Mouse (Mus musculus) midbrain, embryonic 14.5 days (tissue): Measurements from ENCODE around the gene Cbll1. TPM values are rescaled to one million over a fixed set of nuclear protein-coding genes. Genes with fewer than 3 reads are reported as not detected.
"Not testable (repeated sequence)": the region's sequence is repeated elsewhere in the genome, so short reads cannot be mapped to it uniquely, and the experiment has no call there.

Experiments
- ATAC-seq: fragments of 200-750 bp; cut with Nextera tagmentation; 2 replicates; pipeline ENCODE4 v1.8.0; 2017; ENCODE audit warnings: moderate number of reproducible peaks, moderate library complexity; ENCODE audit not compliant: low FRiP score, low TSS enrichment
- DNase-seq: peaks from one replicate; pipeline ENCODE4 v3.0.0-alpha.2; 2015
- H3K27ac ChIP-seq: fragments of 300-500 bp; sonication (generic); replicated peaks from 2 replicates; pipeline ENCODE4 v1.5.1; 2014; ENCODE audit warnings: mild to moderate bottlenecking, low read depth, low read length, moderate library complexity
- H3K27me3 ChIP-seq: fragments of 300-500 bp; sonication (generic); 2 replicates; pipeline ENCODE4 v1.6.1; 2014; ENCODE audit warnings: low read length, control low read depth, mixed read lengths; ENCODE audit not compliant: control insufficient read depth, insufficient read depth
- H3K36me3 ChIP-seq: fragments of 300-500 bp; sonication (generic); 2 replicates; pipeline ENCODE4 v1.6.1; 2014; ENCODE audit warnings: low read length, control low read depth; ENCODE audit not compliant: control insufficient read depth, insufficient read depth
- H3K4me1 ChIP-seq: fragments of 300-500 bp; sonication (generic); 2 replicates; pipeline ENCODE4 v1.6.1; 2014; ENCODE audit warnings: mild to moderate bottlenecking, antibody characterized with exemption, low read length, control low read depth; ENCODE audit not compliant: control insufficient read depth, insufficient read depth
- H3K4me2 ChIP-seq: fragments of 300-500 bp; sonication (generic); 2 replicates; pipeline ENCODE4 v1.6.1; 2014; ENCODE audit warnings: mild to moderate bottlenecking, low read length, moderate library complexity
- H3K4me3 ChIP-seq: fragments of 300-500 bp; sonication (generic); replicated peaks from 2 replicates; pipeline ENCODE4 v1.5.1; 2014; ENCODE audit warnings: low read depth, low read length
- H3K9ac ChIP-seq: fragments of 300-500 bp; sonication (generic); replicated peaks from 2 replicates; pipeline ENCODE4 v1.6.1; 2014; ENCODE audit warnings: mild to moderate bottlenecking, low read length, moderate library complexity
- H3K9me3 ChIP-seq: fragments of 300-500 bp; sonication (generic); 2 replicates; pipeline ENCODE4 v1.6.1; 2016; ENCODE audit warnings: low read length, control low read depth, mixed read lengths; ENCODE audit not compliant: control insufficient read depth
- WGBS: fragments of 180-500 bp; shearing (Covaris S2); extraction: QIAGEN DNeasy Blood & Tissue Kit; methylation state at CpG from one replicate; pipeline ENCODE4 v1.1.7; 2014; 5-methylcytosine and 5-hydroxymethylcytosine counted together
- polyA plus RNA-seq: library from polyadenylated mRNA; unstranded; fragments of >200 nt; fragmentation: Nextera tagmentation; extraction: Ambion mirVana; gene quantifications from 2 replicates; pipeline ENCODE4 v1.2.1, GENCODE M21; 2014

The Cbll1 gene
- polyA plus RNA-seq, 1 experiment from 2014 or later: 22.9 TPM

DNA sequence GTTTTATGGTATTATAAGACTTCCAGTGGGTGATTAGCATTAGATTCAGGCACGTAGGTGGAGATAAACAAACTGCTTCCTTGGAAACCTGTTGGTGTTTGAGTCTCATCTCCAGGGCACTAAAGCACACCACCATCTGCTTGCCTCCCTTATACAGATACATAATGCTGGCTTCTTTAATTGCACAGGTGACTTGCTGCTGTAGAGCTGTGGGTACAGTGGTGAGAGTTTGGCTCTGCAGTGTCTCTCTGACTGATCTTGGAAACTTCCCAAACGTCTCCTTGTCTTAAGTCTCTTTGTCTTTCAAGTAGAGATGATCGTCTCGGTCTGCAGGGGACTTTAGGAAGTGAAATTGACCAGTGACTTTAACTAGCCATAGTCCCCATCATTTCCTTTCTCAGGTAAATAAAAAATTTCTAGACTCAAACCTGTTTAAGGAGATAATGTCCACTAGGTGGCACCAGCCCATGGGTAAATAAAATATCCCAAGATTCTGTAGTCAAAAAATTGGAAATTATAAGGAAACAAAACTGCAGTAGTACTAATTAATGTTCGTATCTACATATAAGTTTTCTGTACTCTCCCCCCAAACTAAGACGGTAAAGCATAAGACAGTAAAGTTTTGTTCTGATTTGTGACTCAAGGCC, 8.4 kb upstream of the Cbll1 start:
- Histone ChIP-seq H3K27me3 (no peaks in the 10 kb centered on the region), H3K4me2 (no peak overlapping the region), H3K4me1 (no peaks in the 10 kb centered on the region), H3K9ac (no peak overlapping the region), H3K27ac (no peak overlapping the region), H3K4me3 (no peak overlapping the region), H3K36me3 (no peaks in the 10 kb centered on the region), H3K9me3 (no peaks in the 10 kb centered on the region)
- WGBS: 45% methylated on average over 6 of the region's 6 CpGs
- peak; percentile 87 for DNase-seq
- ATAC-seq: no peak

GRCm38 (mm10) chr12:31503211-31503610, 3.8 kb upstream of the Cbll1 start:
- Histone ChIP-seq H3K36me3 (no peaks in the 10 kb centered on the region), H3K4me3 (no peak overlapping the region), H3K9ac (no peak overlapping the region), H3K9me3 (no peaks in the 10 kb centered on the region), H3K27me3 (no peaks in the 10 kb centered on the region), H3K27ac (no peak overlapping the region), H3K4me1 (peaks cover 10% of the 10 kb centered on the region), H3K4me2 (no peak overlapping the region)
- DNase-seq: no peak
- ATAC-seq: no peak

DNA sequence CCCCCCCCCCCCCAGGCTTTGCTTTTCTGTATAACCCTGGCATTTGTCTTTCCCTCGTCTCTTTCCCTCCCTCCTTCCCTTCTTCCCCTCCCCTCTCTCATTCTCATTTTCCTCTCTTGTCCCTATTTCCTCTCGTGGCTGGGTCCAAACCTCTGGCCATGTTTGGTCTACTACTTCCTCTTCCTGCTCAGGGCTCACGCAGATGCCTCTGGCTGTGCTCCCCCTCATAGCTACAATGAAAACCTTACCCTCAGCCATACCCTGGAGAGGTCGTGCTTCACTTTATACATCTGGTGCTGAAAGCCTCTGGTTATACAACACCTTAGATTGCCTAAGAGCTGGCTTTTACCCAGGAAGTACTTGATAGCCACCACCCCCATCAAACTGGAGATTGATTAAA, 1.9 kb upstream of the Cbll1 start:
- H3K4me1 ChIP-seq: peaks cover 15% of the 10 kb centered on the region

DNA sequence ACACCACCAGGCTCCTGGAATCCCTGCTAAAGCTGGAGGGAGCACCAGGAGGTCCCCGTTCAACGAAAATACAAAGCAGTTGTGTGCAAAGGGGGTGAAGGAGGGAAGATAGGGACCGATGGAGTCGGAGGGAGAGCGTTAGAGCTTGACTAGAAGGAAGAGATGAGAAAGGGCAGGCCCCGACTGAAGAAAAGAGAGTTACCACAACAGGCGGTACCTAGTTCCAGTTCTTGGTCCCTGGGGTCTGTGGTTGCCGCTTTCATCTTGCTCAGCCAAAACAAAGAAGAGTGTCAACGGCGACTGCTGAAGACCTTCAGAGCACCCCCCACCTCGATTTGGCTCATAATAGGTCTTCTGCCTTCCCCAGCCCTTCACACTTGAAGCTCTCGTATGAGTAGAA, 780 bp upstream of the Cbll1 start:
- under 1% methylated on average over 12 of the region's 12 CpGs for WGBS
- H3K27me3 ChIP-seq: no peaks in the 10 kb centered on the region
- ATAC-seq (peak; percentile 0; the same call in 1 of the 2 replicates), DNase-seq (peak; percentile 71)
- H3K4me3 ChIP-seq: peak overlapping the region; percentile 94
- peaks cover 15% of the 10 kb centered on the region for H3K4me1 ChIP-seq
- peak overlapping the region; percentile 96 for H3K27ac ChIP-seq
- H3K9ac ChIP-seq: peak overlapping the region; percentile 83
- H3K9me3 ChIP-seq: no peaks in the 10 kb centered on the region
- peak overlapping the region; percentile 82 for H3K4me2 ChIP-seq
- H3K36me3 ChIP-seq: no peaks in the 10 kb centered on the region

More for the DNA sequence above, 1.9 kb upstream of the Cbll1 start:
- Histone ChIP-seq H3K27ac (no peak overlapping the region), H3K4me2 (no peak overlapping the region), H3K9ac (no peak overlapping the region), H3K9me3 (no peaks in the 10 kb centered on the region), H3K27me3 (no peaks in the 10 kb centered on the region), H3K36me3 (no peaks in the 10 kb centered on the region), H3K4me3 (no peak overlapping the region)
- DNase-seq: no peak
- WGBS: 79% methylated on average over 4 of the region's 4 CpGs
- no peak for ATAC-seq

DNA sequence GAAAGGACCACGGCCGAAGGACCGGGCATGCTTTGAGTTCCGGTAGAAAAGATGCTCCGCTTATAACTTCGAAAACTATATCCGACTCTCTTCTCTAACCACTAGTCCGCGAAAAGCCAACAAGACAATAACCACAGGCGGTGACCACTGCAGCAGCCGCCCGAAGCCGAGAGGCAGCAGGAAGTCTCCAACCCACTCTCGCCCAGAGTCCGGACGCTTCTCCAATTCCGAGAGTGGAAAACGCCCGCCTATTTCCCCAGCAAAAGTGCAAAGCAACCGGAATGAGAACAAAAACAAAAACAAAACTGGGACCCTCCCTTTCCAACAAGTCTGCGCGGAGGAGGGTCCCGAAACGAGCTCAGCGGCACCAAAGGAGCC, 491 bp downstream of the Cbll1 start:
- H3K36me3 ChIP-seq: peaks cover 7% of the 10 kb centered on the region
- H3K4me2 ChIP-seq: peak overlapping the region; percentile 82
- DNase-seq (no peak), ATAC-seq (peak; percentile 22; the same call in 1 of the 2 replicates)
- WGBS: 1% methylated on average over 25 of the region's 25 CpGs
- H3K4me1 ChIP-seq: peaks cover 15% of the 10 kb centered on the region
- no peaks in the 10 kb centered on the region for H3K9me3 ChIP-seq
- H3K4me3 ChIP-seq: peak overlapping the region; percentile 94
- H3K27ac ChIP-seq: peak overlapping the region; percentile 96
- no peaks in the 10 kb centered on the region for H3K27me3 ChIP-seq
- H3K9ac ChIP-seq: peak overlapping the region; percentile 83

GRCm38 (mm10) chr12:31486431-31486830, 13.0 kb downstream of the Cbll1 start:
- DNase-seq (peak; percentile 7), ATAC-seq (no peak)
- Histone ChIP-seq H3K9me3 (no peaks in the 10 kb centered on the region), H3K4me2 (no peak overlapping the region), H3K9ac (no peak overlapping the region), H3K36me3 (peaks cover 46% of the 10 kb centered on the region), H3K27ac (no peak overlapping the region), H3K4me3 (no peak overlapping the region), H3K4me1 (no peaks in the 10 kb centered on the region), H3K27me3 (no peaks in the 10 kb centered on the region)
- 88% methylated on average over 6 of the region's 6 CpGs for WGBS

DNA sequence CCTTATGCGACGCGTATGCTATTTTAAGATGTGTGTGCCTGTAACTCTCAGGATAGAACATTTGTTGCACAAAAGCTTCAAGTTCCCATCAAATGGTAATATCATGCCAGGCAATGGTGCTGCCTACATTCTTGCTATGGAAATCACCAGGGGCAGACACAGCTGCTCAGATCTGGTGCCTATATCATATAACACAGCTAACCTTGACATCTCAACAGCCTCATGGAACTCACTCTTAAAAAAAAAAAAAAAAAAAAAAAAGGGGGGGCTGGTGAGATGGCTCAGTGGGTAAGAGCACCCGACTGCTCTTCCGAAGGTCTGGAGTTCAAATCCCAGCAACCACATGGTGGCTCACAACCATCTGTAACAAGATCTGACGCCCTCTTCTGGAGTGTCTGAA, 21.2 kb downstream of the Cbll1 start:
- 89% methylated on average over 4 of the region's 6 CpGs for whole genome bisulfite sequencing
- H3K4me3 ChIP-seq, H3K27me3 ChIP-seq, ATAC-seq, H3K9ac ChIP-seq, DNase-seq, H3K4me1 ChIP-seq, H3K9me3 ChIP-seq, H3K36me3 ChIP-seq, H3K27ac ChIP-seq, H3K4me2 ChIP-seq: not testable (repeated sequence)

DNA sequence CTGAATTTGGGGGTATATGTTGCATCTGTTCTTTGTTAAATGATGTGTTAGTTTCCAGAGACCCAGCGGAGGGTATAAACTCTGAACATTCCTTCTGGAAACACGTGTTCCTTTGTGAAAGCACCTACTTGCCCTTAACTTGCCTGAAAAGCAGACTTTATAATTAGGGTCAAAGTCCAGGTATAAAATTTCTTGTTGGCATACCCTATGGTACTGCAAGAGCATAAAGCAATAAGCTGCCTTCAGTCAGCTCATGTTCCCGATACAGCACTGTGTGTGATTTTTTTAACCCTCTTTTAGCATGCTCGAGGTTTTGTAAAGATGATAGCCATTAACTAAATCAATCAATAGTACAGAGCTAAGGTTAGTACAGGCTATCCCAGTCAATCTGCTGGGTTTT, 36.8 kb downstream of the Cbll1 start:
- Histone ChIP-seq H3K4me2 (no peak overlapping the region), H3K36me3 (no peaks in the 10 kb centered on the region), H3K27ac (no peak overlapping the region), H3K4me3 (no peak overlapping the region), H3K9ac (no peak overlapping the region), H3K9me3 (no peaks in the 10 kb centered on the region), H3K27me3 (no peaks in the 10 kb centered on the region), H3K4me1 (no peaks in the 10 kb centered on the region)
- DNase-seq (no peak), ATAC-seq (no peak)
- WGBS: 87% methylated on average over 4 of the region's 4 CpGs

GRCm38 (mm10) chr12:31461371-31461770, 38.0 kb downstream of the Cbll1 start:
- H3K4me2 ChIP-seq: no peak overlapping the region
- no peak overlapping the region for H3K4me3 ChIP-seq
- no peaks in the 10 kb centered on the region for H3K36me3 ChIP-seq
- DNase-seq (no peak), ATAC-seq (no peak)
- no peaks in the 10 kb centered on the region for H3K4me1 ChIP-seq
- H3K27ac ChIP-seq: no peak overlapping the region
- H3K9me3 ChIP-seq: no peaks in the 10 kb centered on the region
- no peaks in the 10 kb centered on the region for H3K27me3 ChIP-seq
- 94% methylated on average over 9 of the region's 9 CpGs for WGBS
- no peak overlapping the region for H3K9ac ChIP-seq
